Mouse (Mus musculus): Measurements from ENCODE around the gene Tex35.
A peak's percentile ranks its signal among the peaks of the same experiment; 100 is the strongest.

Tex35 gene

DNA sequence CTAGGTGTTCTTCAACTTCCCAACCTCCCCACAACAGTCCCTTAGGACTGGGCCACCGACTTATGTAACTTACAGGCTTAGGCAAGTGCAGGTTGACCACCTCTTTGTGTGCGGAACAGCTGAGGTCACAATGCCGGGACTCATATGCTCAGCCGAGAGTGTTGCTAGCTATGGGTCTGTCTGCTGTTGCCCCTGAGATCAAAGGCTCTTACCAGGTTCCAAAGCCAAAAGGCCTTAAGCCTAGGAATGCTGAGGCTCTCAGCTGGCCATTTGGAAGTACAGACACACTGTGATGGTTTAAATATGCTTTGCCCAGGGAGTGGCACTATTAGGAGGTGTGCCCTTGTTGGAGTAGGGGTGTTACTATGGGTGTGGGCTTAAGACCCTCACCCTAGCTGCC lies at the start of gene Tex35:
TSS of gene Tex35 (minus strand) at position 101 of the 400 bp plus-strand sequence.
- DNase-seq: no peak

DNA sequence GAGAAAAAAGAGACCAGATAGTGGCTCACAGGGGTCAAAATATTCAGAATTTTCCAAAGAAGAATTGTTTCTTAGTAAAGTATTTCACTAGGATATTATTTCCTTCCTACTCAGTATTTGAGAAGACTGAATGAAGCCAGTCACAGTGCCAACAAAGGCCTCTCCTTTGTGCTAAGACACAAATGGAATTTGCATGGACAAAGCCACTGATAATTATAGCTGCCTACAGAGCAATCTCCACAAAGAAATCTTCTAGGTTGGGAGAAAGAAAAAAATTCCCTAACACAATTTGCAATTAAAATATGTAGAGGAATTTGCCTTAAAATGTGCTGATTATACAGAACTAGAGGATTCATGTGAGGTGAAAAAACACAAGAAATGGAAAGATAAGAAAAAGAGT lies 45.3 kb upstream of the Tex35 start:
- DNase-seq: no peak

DNA sequence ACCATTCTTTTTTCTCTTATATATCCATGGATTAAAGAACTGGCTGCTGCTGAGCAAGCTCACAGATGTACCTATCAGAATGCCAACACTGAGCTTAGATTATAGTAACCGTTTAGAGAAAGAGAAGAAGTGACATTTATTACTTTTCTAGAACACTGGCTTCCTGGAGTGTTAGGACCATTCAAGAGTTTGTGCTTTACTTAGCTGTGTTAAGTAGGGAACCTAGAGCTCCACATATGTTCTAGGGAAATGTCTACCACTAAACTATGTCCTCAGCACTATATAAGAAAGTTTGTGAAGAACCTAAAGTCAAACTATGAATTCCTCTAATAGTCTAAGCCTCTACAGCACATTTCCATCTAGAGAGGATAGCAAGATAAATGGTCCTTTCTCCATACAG lies 41.6 kb upstream of the Tex35 start:
- DNase-seq: no peak

DNA sequence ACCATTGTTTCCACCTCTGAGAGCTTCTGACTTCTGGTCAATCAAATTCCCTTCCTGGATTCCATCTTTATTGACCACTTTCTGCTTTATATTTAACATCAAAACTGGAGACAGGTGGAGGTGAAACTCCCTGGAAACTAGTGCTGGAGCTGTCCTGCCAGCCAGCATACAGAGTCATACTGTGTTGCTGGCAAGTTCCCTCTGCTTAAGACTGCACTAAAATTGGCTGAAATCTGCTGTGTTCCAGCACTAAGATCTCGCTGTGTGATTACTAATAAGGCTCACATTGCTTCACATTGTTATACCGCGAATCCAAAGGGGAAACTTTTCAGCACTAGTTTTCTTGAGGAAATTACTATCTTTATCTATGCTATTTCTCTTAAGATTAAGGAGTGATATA lies 36.1 kb upstream of the Tex35 start:
- DNase-seq: peak; percentile 24 to 53

DNA sequence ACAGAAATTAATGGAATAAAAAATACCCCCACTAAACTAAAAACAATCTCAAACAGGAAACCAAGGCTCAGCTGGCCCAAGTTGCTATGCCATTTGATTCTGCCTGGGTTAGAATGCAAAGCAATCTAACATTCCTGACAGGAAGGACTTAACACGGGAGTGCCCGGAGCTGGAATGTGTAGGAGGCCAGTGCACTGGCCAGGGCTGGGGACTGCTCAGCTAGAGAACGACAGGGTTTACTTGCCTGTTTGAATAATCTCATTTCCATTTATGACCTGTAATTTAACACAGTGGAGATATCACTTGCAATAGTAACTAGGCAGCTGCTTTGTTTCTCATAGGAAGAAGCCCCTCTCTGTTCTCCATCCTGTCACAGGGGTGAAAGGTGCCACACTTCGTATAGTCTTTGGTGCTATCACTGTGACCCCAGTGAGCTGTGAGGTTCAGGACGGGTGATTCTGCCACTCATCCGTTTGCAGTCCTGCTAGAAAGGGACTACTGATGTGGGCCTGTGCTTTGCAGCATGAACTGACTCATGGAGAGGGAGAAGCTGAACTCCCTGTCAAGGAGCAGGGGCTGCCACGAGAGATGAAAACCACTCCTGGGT lies 34.9 kb upstream of the Tex35 start:
- DNase-seq: no peak

DNA sequence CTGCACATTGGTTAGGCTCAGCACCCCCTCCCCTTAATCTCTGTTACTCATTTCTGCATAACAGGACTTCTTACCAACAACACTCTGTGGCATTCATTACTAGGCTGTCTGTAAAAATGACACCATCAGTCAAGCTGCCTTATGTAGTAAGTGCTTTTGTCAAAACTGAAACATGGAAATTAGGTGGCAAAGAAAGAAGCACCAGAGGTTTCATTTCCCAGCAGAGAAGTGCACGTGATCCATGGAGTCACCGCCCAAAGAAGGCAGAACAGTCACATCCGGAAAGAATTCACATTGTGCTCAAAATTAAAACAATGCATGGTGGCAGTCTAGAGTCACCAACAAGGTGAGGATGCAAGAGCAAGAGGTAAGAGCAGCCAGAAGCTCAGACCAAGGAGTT lies 32.5 kb upstream of the Tex35 start:
- DNase-seq: no peak

DNA sequence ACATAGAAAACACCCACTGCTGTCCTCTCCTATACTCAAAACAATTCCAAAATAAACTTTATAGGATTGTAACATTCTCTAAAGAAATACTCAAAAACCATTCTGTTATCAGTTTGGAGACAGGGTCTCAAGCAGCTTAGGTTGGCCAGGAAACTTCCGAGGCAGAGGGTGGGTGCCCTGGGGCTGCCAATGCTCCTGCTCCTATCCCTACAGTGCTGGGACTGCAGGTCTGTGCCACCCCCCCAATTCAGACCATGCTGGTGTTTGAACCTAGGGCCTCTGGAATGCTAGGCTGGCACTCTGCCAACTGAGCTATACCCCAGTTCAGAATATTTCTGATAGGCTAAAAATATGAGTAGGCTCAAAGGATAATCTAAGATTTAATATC lies 29.4 kb upstream of the Tex35 start:
- DNase-seq: no peak

DNA sequence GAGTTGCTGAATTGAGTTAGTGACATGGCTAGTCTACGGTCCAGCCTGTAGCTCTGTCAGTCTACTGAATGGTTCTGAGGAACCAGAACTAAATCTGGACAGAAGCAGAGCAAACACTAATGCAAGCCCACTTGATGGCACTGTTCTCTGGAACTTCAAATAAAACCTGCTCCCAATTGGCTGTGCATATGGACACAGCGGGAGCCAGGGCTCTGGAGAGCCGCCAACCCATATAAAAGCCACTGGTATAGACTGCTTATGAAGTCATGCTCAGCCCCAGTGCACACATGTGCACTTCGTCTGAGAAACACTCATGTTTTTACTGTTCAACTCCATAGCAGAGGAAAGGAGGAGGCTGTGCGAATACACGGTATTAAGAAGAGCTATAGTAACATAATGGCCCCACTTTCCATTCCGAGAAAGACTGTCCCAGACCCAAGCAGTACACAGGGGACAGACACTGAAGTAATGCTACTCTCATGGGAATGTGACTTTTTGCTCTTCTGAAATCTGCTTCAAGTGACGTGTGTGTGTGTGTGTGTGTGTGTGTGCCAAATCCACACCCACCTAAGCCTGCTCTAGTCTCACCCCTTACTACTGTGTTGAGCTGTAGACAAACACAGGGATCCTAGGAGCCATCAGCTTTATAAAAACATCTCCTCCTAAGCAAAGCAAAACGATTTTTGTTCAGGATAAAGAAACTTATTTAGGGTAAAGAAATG lies 28.8 kb upstream of the Tex35 start:
- peak; percentile 56 to 71 for DNase-seq

DNA sequence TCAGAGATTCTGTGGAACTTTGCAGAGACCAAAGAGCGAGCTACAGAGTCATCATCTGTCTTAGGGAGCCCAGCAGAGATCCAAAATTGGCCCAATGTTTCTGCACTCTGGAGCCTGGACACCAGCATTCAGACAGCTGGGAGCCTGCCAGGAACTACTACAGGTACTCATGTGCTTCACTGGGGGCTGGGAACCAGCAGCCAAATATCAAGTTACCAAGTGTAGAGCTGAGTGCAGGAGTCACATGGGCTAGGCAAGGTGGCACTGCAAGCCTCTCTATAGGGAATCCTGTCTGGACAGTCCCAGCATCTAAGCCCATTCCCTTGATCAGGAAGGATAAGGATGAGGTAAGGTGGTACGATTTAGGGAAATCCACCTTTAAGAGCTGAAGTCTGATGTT lies 19.7 kb upstream of the Tex35 start:
- DNase-seq: peak in 1 of 2 experiments; percentile 9

DNA sequence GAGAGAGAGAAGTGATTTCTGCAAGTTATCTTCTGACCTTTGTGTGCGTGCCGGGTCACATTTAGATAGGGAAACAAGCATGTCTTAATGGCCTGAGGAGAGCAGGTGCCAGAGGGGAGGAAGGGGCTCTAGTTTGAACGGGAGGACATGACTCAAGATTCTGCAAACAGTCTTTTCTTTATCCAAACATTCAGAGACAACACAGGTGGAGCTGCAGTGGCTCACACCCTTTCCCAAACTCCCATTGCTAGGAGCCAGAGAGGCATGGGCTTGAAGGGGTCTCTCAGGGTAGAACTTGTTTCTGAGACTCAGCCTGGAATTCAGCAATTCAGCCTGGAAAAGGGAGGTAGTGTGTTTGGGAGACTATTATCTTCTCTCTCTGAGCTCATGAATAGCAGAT lies 15.4 kb upstream of the Tex35 start:
- DNase-seq: no peak

DNA sequence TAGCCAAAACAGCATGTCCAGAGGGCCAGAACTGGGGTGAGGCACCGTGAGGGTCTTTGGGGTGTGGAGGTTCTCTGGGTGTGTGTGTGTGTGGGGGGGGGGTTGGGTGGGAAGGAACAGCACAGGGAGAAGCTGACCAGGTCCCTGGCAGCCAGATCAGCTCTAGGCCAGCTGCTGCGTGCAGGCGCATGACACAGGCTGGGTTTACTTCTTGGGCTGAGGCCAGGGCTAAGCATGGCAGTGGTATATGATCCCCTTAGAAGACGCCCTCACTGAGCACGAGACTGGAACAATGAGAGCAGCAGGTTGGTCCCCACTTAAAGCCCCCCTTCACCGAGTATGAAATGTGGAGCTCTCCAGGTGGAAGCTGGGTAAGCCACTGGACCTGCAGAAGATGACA lies 10.7 kb upstream of the Tex35 start:
- DNase-seq: no peak

DNA sequence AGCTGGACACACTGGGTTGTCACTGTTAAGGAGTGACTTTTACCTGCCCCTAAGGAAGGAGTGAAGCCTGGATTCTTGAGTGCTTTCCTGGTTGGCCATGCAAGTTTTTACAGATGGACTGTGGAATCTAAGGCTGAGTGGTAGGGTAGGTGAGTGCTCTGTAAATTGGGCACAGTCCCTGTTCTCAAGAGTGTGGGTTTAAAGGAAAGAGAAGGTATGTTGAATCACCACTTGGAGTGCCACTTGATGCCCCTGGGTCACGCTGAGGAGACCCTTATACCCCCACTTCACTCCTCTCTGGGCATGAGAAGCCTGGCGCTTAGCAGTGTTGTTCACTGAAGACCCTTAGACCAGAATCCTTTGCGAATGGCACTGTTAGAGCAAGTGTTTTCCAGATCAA lies 9.0 kb upstream of the Tex35 start:
- DNase-seq: no peak

DNA sequence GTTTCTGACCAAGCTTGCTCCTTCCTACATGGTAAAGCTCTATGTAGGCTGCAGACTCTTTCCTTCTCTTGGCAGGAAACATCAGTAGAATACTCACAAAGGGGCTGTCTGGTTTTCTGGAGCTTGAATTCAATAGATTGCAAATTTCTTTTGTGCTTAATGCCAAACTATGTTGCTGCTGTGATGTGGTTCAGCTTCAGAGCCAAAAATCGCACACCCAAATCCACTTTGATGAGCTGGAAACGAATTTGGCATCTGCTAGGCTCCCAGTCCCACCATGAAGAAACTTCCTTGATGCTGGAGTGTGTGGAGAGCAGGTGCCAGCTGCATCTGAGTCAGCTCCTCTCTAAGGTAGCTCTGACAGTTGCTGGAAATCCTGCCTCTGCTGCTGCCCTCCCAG lies 6.0 kb upstream of the Tex35 start:
- no peak for DNase-seq

DNA sequence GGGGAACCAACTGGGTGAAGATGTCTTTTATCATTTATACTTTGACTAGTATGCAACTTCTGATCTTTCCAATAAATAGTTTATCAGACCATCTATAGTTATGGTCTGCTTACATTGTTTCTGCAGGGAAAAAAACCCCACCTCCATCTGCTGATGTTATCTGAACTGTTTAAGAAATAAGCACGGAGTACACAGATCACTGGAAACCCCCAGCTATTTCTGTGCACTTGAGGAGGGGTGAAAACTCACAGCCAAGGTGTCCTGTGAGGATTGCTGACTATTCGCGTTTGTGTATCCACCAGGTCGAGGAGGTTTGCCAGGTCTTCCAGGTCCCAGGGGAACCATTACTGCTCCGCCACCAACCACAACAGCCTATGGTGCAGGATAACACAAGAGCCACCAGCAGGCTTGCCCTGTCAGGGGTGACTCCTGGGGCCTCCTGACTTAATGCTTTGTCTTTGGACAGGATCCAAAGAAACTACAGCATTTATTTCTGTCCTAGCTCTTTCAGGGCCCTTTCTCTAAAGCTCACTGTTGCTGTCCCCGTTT lies 1.9 kb upstream of the Tex35 start:
- no peak for DNase-seq

DNA sequence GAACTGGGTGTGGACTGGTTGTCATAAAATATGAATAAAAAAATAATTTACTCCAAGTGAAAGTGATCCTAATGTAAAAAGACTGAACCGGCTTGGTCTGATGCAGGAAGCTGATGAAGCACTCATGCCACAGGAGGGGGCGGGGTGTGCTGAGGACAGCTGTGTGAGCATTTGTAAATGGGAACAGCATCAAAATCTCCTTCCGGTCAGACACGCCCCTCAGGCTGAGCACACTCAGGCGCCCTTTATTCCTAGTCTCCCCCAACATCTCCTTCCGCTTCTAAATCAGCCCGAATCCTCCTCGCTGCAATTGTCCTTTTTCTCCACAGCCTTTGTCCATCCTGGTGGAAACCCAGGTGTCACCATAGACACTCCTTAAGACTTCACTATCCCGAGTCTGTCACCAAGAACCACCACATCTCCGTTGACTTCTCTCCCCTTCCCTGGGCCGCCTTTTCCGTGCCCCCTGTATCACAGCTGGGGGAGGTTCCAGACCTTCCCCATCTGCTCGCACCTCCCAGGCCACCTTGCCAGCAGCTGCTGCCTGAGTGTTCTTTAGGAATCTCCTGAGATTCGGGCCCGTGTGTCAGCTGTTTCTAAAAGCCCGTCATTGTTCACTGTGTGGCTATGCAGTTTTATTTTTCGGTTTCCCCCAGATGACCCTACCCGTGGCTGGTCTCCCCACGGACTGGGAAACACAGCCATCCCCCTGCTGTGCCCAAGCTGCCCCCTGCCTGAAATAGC lies 7.2 kb downstream of the Tex35 start:
- no peak for DNase-seq

DNA sequence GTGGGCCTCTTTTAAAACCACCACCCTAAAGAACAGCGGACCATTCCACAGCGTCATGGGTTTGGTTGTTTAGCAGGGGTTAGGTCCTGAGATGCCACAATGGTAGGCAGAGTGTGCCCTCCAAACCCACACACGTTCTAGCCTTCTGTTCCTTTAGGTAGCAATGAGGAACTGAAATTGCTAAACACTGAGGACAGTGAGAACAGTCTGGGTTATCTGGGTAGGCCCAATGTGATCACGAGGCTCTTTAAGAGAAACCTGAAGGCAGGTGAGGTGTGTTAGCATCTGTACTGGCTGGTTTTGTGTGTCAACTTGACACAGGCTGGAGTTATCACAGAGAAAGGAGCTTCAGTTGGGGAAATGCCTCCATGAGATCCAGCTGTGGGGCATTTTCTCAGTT lies 12.9 kb downstream of the Tex35 start:
- DNase-seq: no peak

DNA sequence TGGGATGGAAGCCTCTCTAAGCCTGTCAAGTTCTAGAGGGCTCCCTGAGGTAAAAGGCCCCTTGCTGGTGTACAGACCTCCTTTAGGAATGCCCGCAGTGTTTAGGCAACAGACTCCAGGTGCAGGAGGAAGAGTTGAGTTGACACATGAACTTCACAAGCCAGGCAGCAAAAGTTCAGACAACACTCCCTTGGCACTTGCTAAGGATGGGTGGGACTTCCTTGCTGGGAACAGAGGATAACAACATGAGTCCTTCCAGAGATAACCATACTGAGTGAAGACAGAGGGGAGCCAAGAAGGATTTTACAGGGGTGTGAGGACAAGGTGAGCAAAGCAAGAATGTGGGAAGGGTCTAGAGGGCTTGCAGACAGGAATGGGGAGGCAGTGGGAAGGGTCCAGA lies 15.9 kb downstream of the Tex35 start:
- DNase-seq: no peak

DNA sequence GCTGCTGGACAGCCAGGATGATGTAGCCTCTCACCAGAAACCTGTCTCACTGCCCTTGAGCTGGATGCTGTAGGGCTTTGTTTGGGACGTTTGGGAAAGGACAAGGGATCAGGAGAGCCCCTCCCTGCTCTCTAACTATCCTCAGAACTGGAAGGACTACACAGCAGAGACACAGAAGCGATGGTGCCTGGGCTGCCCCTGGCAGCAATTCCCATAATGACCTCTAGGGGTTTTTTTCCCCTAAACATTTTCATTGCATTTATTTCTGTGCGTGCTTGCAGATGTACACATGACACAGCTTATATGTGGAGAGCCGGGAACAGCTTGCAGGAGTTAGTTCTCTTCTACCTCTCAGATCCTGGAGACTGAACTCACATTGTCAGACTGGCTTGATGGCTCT lies 16.3 kb downstream of the Tex35 start:
- no peak for DNase-seq

DNA sequence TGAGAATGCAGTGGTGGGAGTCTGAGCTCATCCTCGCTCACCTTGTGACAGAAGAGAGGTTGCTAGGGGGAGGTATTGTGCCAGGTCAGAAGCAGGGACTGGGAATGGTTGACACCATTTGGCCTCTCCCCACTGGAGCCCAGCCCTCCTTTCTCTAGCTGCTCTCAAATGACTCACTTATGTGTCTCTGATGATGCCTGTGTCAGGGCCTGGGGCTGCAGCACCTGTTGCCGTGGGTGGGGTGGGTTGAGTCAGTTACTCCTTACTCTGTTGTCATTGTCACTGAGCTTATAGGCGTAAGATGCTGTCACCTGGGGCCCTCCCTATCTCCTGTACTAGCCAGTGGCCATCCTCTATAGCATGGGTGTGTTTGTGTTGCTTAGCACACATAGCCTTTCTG lies 17.6 kb downstream of the Tex35 start:
- no peak for DNase-seq

DNA sequence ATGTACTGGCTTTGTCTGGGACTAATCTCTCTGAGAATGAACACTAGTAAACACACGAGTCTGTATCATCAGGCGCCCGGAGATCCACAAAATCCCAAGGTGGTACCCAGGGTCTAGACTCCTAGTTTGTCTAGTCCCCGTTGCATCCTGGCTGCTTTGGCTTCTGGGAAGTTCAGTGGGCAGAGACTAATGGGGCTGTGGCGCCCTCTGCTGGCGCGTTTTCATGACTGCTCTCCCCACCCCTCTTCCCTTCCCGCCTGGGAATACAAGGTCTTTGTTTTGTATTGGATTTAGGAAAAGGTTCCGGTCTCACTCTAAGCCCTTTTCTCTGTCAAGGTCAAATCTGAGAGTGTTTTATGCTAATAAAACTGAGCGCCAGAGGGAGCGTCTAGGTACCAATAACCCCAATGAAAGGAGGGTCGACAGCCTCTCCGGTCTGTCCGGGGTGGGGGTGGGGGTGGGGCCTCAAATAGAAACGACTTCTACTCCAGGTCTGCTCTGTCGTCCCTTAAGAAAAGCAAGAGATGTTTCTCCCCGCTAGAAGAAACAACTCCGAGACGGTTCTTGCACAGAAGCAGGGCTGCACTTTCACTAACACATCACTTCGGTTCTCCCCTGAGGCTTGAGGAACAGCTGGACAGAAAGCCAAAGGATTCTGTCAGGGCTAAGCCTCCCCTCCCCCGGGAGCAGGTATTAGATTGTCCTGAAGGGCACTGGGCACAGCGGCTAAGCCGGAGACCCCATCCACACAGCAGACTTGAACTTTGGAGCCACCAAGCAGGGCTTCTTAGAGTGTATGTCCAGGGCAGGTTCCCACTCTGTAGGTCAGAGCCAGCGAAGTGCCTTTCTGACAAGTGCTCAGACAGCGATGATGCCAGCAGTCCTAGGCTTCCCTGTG lies 22.1 kb downstream of the Tex35 start:
- peak; percentile 59 to 78 for DNase-seq

DNA sequence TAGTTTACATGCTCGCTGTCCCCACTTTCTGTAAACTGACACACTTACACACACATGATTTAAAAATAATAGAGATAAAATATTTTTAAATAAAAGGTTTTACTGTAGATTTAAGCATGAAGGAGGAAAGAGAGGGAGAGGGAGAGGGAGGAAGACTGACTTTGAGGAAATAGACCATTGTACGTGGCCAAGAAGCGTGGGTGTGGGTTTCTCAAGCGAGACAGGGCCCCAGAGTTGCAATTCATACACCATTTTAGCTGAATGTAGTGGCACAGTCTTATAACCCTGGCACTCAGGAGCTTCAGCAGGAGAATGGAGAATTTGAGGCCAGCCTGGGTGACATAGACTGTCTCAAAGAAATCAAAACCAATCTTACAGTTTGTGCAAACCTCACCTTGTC lies 25.5 kb downstream of the Tex35 start:
- no peak for DNase-seq

DNA sequence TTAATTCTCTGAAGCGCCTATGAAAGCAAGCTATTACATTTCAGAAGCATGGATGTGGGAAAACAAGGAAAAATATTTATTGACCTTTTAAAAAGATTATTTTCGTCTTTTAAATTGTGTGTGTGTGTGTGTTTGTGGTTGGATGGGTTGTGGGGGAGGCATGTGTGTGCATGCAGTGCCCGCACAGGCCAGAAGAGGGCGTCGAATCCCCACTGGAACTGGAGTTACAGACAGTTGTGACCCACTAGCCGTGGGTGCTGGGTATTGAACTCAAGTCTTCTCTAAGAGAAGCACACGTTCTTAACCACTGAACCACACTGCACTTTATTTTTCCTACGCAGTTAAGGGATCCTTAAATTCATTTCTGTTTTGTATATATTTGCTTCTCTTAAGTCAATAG lies 26.5 kb downstream of the Tex35 start:
- no peak for DNase-seq
